Mouse (Mus musculus): Measurements from ENCODE around the gene 1810049J17Rik. TPM values are rescaled to one million over a fixed set of nuclear protein-coding genes. Genes with fewer than 3 reads are reported as not detected.

The 1810049J17Rik gene
- total RNA-seq (2021) (not detected), polyA plus RNA-seq (2012; rRNA removed) (not detected in 2 replicates)
- long read RNA-seq, result 0 reads

DNA sequence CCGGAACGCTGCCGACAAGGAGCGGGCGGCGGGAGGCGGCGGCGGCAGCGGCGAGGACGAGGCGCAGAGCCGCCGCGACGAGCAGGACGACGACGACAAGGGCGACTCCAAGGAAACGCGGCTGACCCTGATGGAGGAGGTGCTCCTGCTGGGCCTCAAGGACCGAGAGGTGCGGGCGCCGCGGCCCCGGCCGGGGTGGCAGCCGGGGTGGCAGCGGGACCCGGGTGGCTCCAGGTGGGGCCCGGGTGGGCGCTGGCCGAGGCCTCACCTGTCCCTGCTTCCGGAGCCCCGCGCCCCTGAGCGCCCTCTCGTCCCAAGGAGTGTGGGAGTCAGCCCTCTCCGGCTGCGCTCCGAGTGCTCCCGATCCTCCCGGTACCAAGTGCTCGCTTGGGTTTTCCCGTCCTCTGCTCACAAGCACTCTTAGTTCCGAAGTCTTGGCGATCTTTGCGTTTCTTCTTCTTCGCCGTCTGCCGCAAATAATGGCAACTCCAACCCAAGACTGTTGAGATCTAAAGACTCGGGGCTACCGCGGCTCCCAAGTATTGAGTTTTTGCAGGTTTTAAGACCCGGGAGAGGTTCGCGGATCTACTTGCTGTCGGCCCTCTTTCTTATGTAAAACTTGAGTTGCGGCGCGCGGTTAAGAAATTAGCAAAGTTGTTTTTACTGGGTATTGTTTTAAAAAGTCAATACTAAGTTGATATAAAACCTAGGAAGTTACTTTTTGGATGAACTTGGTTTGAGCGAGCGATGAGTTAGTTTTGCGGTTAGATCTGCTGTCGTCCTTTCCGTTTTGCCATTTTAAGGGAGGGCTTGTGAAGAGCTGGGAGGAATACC, at the start of gene 1810049J17Rik:
1810049J17Rik (minus strand) TSS at position 112 of the 834 bp plus-strand sequence.
- intact Hi-C loops (cut with DNase I), result loop anchor here (5.0 kb wide), 1 partner anchor 125 kb away; no protein-coding TSS in a partner anchor
- under 1% methylated on average over 69 of the region's 70 CpGs for WGBS
- peaks cover 10% of the 10 kb centered on the region for H3K79me2 ChIP-seq (replicated peaks; ENCODE audit: control insufficient read depth, insufficient read depth, low read length)
- peak within 1 kb of the TSS; percentile 96 for H3K4me3 ChIP-seq
- H3K36me3 ChIP-seq (ENCODE audit: control insufficient read depth, insufficient read depth, low read length), result peaks cover 18% of the 10 kb centered on the region
- peak within 1 kb of the TSS; percentile 100 for H3K9ac ChIP-seq (ENCODE audit: low read depth, low read length)
- H3K27ac ChIP-seq, result peak within 1 kb of the TSS; percentile 99
- peaks cover 11% of the 10 kb centered on the region for H3K4me1 ChIP-seq (ENCODE audit: control insufficient read depth, insufficient read depth, low read length)
- peak; percentile 61 to 73 for DNase-seq
- no peaks in the 10 kb centered on the region for H3K27me3 ChIP-seq (ENCODE audit: control insufficient read depth, insufficient read depth, low read length)
- TF ChIP-seq POLR2A (IDR thresholded peaks at IDR 0.05; ENCODE audit: insufficient read depth, low read depth, low read length) (no peak), CTCF (IDR thresholded peaks at IDR 0.05) (no peak), EP300 (IDR thresholded peaks at IDR 0.05; ENCODE audit: insufficient read depth, low read depth, low read length) (no peak)

DNA sequence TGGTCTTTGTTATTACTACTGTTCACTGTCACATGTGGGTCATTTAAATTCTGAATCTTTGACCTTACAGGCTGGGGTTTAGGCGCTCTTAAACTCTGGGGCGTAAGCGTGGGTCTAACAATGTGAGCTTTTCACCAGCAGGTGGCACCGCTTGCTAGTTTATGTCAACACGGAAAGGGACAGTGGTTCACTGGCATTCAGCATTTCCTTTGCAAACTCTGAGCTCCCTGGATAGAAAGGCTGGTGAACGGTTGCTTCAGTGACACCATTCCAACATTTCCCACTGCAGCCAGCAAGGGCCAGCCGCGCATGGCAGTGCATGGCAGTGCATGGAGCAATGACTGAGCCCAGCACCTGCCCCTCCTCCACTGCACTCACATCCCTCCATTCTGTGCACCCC, 49.5 kb upstream of the 1810049J17Rik start:
- WGBS, result 11% methylated on average over 8 of the region's 8 CpGs
- intact Hi-C loops (cut with DNase I), result loop anchor here (1.0 to 5.0 kb wide), 3 partner anchors 205 to 426 kb away; no protein-coding TSS in a partner anchor
- Histone ChIP-seq H3K36me3 (ENCODE audit: control insufficient read depth, insufficient read depth, low read length) (peaks cover 5% of the 10 kb centered on the region), H3K9ac (ENCODE audit: low read depth, low read length) (no peak overlapping the region), H3K4me3 (no peak overlapping the region), H3K27ac (no peak overlapping the region), H3K4me1 (ENCODE audit: control insufficient read depth, insufficient read depth, low read length) (peaks cover 13% of the 10 kb centered on the region), H3K27me3 (ENCODE audit: control insufficient read depth, insufficient read depth, low read length) (no peaks in the 10 kb centered on the region), H3K79me2 (replicated peaks; ENCODE audit: control insufficient read depth, insufficient read depth, low read length) (no peaks in the 10 kb centered on the region)
- peak; percentile 62 to 71 for DNase-seq
- peak; percentile 92 for TF ChIP-seq EP300 (IDR thresholded peaks at IDR 0.05; ENCODE audit: insufficient read depth, low read depth, low read length)
- no peak for TF ChIP-seq POLR2A (IDR thresholded peaks at IDR 0.05; ENCODE audit: insufficient read depth, low read depth, low read length)
- peak; percentile 84 for TF ChIP-seq CTCF (IDR thresholded peaks at IDR 0.05)

DNA sequence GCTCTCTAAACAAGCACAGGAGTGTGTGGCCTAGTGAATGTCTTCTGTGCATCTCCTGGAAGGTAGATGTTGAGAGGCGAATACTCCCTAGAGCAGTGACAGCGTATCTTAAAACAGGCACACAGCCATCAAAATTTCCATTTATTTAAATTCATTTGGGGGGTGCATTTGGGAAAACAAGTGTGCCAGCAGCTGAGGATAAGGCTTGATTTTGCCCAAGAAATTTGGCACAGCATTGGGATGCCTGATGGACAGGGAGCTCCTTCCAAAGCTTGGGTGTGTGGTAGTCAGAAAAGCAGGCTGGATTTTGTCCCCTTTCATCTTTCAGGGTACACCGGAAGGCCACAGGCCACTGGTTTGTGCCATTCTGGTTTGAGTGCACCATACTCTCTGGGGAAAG, 48.4 kb upstream of the 1810049J17Rik start:
- Histone ChIP-seq H3K79me2 (replicated peaks; ENCODE audit: control insufficient read depth, insufficient read depth, low read length) (no peaks in the 10 kb centered on the region), H3K36me3 (ENCODE audit: control insufficient read depth, insufficient read depth, low read length) (peaks cover 5% of the 10 kb centered on the region), H3K9ac (ENCODE audit: low read depth, low read length) (no peak overlapping the region), H3K27me3 (ENCODE audit: control insufficient read depth, insufficient read depth, low read length) (no peaks in the 10 kb centered on the region), H3K27ac (no peak overlapping the region), H3K4me1 (ENCODE audit: control insufficient read depth, insufficient read depth, low read length) (peaks cover 10% of the 10 kb centered on the region), H3K4me3 (no peak overlapping the region)
- WGBS, result 94% methylated on average over 3 of the region's 3 CpGs
- intact Hi-C loops (cut with DNase I), result loop anchor here (5.0 kb wide), 2 partner anchors 372 to 427 kb away; no protein-coding TSS in a partner anchor
- TF ChIP-seq POLR2A (IDR thresholded peaks at IDR 0.05; ENCODE audit: insufficient read depth, low read depth, low read length) (no peak), EP300 (IDR thresholded peaks at IDR 0.05; ENCODE audit: insufficient read depth, low read depth, low read length) (no peak), CTCF (IDR thresholded peaks at IDR 0.05) (no peak)
- no peak for DNase-seq

DNA sequence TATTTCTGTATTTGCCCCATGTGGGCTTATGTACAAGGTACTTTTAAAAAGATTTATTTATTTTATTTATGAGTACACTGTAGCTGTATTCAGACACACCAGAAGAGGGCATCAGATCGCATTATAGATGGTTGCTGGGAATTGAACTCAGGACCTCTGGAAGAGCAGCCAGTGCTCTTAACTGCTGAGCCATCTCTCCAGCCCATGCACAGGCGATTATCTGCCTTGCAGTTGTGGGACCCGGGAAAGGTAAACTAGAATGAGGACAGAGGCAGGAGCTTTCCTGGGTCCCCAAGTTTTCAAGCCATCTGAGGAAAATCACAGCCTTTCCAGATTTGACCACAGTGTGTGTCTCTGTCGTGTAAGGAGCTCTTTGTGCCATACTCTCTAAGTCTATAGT, 47.2 kb upstream of the 1810049J17Rik start:
- no peak overlapping the region for H3K9ac ChIP-seq (ENCODE audit: low read depth, low read length)
- H3K4me1 ChIP-seq (ENCODE audit: control insufficient read depth, insufficient read depth, low read length), result peaks cover 10% of the 10 kb centered on the region
- intact Hi-C loops (cut with DNase I), result no loop called here
- no peak for DNase-seq
- H3K36me3 ChIP-seq (ENCODE audit: control insufficient read depth, insufficient read depth, low read length), result peaks cover 5% of the 10 kb centered on the region
- no peaks in the 10 kb centered on the region for H3K79me2 ChIP-seq (replicated peaks; ENCODE audit: control insufficient read depth, insufficient read depth, low read length)
- TF ChIP-seq POLR2A (IDR thresholded peaks at IDR 0.05; ENCODE audit: insufficient read depth, low read depth, low read length) (no peak), EP300 (IDR thresholded peaks at IDR 0.05; ENCODE audit: insufficient read depth, low read depth, low read length) (no peak), CTCF (IDR thresholded peaks at IDR 0.05) (no peak)
- 91% methylated on average over 4 of the region's 4 CpGs for WGBS
- H3K27ac ChIP-seq, result no peak overlapping the region
- no peak overlapping the region for H3K4me3 ChIP-seq
- no peaks in the 10 kb centered on the region for H3K27me3 ChIP-seq (ENCODE audit: control insufficient read depth, insufficient read depth, low read length)

DNA sequence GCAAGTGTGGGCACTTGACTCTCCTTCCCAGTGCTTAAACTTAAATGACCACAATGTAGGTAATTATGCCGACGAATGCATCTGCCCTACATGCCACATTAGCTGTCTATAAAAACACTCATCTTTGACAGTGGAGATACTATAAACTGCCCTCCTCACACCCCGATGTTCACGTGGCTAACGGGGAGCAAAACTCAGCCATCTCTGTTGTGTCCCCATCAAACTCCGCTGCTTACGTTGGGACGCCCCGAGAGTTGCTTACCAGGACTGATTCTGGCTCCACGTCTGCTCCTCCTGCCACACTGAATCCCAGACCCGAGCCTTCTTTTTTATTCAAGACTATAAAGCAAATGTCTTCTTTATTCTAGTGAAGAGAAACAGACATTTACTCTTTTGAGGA, 46.7 kb upstream of the 1810049J17Rik start:
- Histone ChIP-seq H3K4me3 (no peak overlapping the region), H3K27me3 (ENCODE audit: control insufficient read depth, insufficient read depth, low read length) (no peaks in the 10 kb centered on the region), H3K36me3 (ENCODE audit: control insufficient read depth, insufficient read depth, low read length) (peaks cover 5% of the 10 kb centered on the region), H3K9ac (ENCODE audit: low read depth, low read length) (no peak overlapping the region), H3K27ac (peak overlapping the region; percentile 29; the same call in 1 of the 2 replicates), H3K79me2 (replicated peaks; ENCODE audit: control insufficient read depth, insufficient read depth, low read length) (no peaks in the 10 kb centered on the region), H3K4me1 (ENCODE audit: control insufficient read depth, insufficient read depth, low read length) (peaks cover 10% of the 10 kb centered on the region)
- no peak for DNase-seq
- TF ChIP-seq POLR2A (IDR thresholded peaks at IDR 0.05; ENCODE audit: insufficient read depth, low read depth, low read length), result no peak
- TF ChIP-seq CTCF (IDR thresholded peaks at IDR 0.05), result no peak
- no peak for TF ChIP-seq EP300 (IDR thresholded peaks at IDR 0.05; ENCODE audit: insufficient read depth, low read depth, low read length)
- intact Hi-C loops (cut with DNase I), result no loop called here
- 83% methylated on average over 11 of the region's 11 CpGs for WGBS
